Mouse (Mus musculus) ovary, postnatal 14 days (tissue): ENCODE results near the gene Cog5.

Source experiments
- DNase-seq: peaks from one replicate; pipeline ENCODE4 v3.0.0; 2022; ENCODE audit warnings: low spot score

The Cog5 gene

GRCm38 (mm10) chr12:31895095-31895734 lies 240.5 kb downstream of the Cog5 start:
- DNase-seq = no peak

GRCm38 (mm10) chr12:31895888-31896287 lies 241.2 kb downstream of the Cog5 start:
- DNase-seq = no peak

- no peak for DNase-seq
Observed at GRCm38 (mm10) chr12:31896295-31896694, 241.6 kb downstream of the Cog5 start.

- DNase-seq = no peak
Observed at GRCm38 (mm10) chr12:31896986-31897385, 242.3 kb downstream of the Cog5 start.

GRCm38 (mm10) chr12:31897456-31897855 lies 242.8 kb downstream of the Cog5 start:
- DNase-seq = no peak

GRCm38 (mm10) chr12:31900391-31900914 lies 245.8 kb downstream of the Cog5 start:
- no peak for DNase-seq

- no peak for DNase-seq
Observed at GRCm38 (mm10) chr12:31905696-31906551, 251.3 kb downstream of the Cog5 start.

GRCm38 (mm10) chr12:31907436-31907835 lies 252.8 kb downstream of the Cog5 start:
- DNase-seq = no peak

GRCm38 (mm10) chr12:31912966-31913551 lies 258.4 kb downstream of the Cog5 start:
- DNase-seq = no peak

- DNase-seq = no peak
Observed at GRCm38 (mm10) chr12:31913614-31914013, 258.9 kb downstream of the Cog5 start.

GRCm38 (mm10) chr12:31916691-31917090 lies 262.0 kb downstream of the Cog5 start:
- DNase-seq = no peak

- DNase-seq = no peak
Observed at GRCm38 (mm10) chr12:31917245-31917644, 262.6 kb downstream of the Cog5 start.

- no peak for DNase-seq
Observed at GRCm38 (mm10) chr12:31920464-31921405, 266.1 kb downstream of the Cog5 start.

- DNase-seq = no peak
Observed at GRCm38 (mm10) chr12:31924135-31924534, 269.5 kb downstream of the Cog5 start.

- no peak for DNase-seq
Observed at GRCm38 (mm10) chr12:31925343-31925742, 270.7 kb downstream of the Cog5 start.

- DNase-seq = peak; percentile 39
Observed at GRCm38 (mm10) chr12:31926661-31927061, 272.0 kb downstream of the Cog5 start.

GRCm38 (mm10) chr12:31928498-31928897 lies 273.8 kb downstream of the Cog5 start:
- DNase-seq = no peak

GRCm38 (mm10) chr12:31931818-31932217 lies 277.1 kb downstream of the Cog5 start:
- DNase-seq = no peak

- DNase-seq = no peak
Observed at GRCm38 (mm10) chr12:31936657-31937300, 282.1 kb downstream of the Cog5 start.

- DNase-seq = no peak
Observed at GRCm38 (mm10) chr12:31937613-31938012, 282.9 kb downstream of the Cog5 start.

- no peak for DNase-seq
Observed at GRCm38 (mm10) chr12:31938391-31938997, 283.8 kb downstream of the Cog5 start.
